Mouse (Mus musculus) embryonic fibroblast, embryonic 13.5 days (primary cell): ENCODE data around the gene Tmem231.

Experiments used
- CTCF ChIP-seq: IDR thresholded peaks from 2 replicates; pipeline ENCODE4 v1.5.1; 2011; ENCODE audit warnings: mild to moderate bottlenecking, control low read depth, low read length, moderate library complexity, borderline replicate concordance; ENCODE audit not compliant: insufficient read depth
- POLR2A ChIP-seq: IDR thresholded peaks from 2 replicates; pipeline ENCODE4 v1.6.1; 2011; ENCODE audit warnings: low read depth, mild to moderate bottlenecking, control low read depth, low read length, moderate library complexity

GRCm38 (mm10) chr8:111905500-111906121, 28.1 kb downstream of the Tmem231 start:
- TF ChIP-seq CTCF (no peak), POLR2A (no peak)
